Mouse (Mus musculus): ENCODE results near the gene Spin1. TPM values are rescaled to one million over a fixed set of nuclear protein-coding genes. Genes with fewer than 3 reads are reported as not detected.
"Not testable (repeated sequence)": the region's sequence is repeated elsewhere in the genome, so short reads cannot be mapped to it uniquely, and the experiment has no call there.

The Spin1 gene
- polyA plus RNA-seq, 1 experiment, result 21.2 TPM

GRCm38 (mm10) chr13:51064429-51064828, 36.3 kb upstream of the Spin1 start:
- Histone ChIP-seq H3K79me2 (ENCODE audit: control insufficient read depth, insufficient read depth) (no peaks in the 10 kb centered on the region), H3ac (ENCODE audit: control insufficient read depth, insufficient read length, low read depth) (no peak overlapping the region), H3K27me3 (ENCODE audit: control insufficient read depth, insufficient read depth, insufficient read length) (peaks cover 3% of the 10 kb centered on the region), H3K4me3 (ENCODE audit: insufficient read depth, poor library complexity, severe bottlenecking) (no peak overlapping the region), H3K79me3 (ENCODE audit: low read depth) (no peaks in the 10 kb centered on the region), H3K36me3 (ENCODE audit: control insufficient read depth, insufficient read depth) (no peaks in the 10 kb centered on the region)
- TF ChIP-seq FOSL1 (IDR thresholded peaks at IDR 0.05; ENCODE audit: insufficient read depth, low read length, poor library complexity, severe bottlenecking) (no peak), USF1 (IDR thresholded peaks at IDR 0.05; ENCODE audit: low read depth) (no peak), CTCF (IDR thresholded peaks at IDR 0.05; ENCODE audit: control insufficient read depth, insufficient read depth, insufficient read length) (no peak), MAX (IDR thresholded peaks at IDR 0.05) (no peak), MYOD1 (IDR thresholded peaks at IDR 0.05; ENCODE audit: control insufficient read depth, insufficient read length, low read depth) (no peak), MYOG (IDR thresholded peaks at IDR 0.05; ENCODE audit: control insufficient read depth, extremely low read depth, insufficient read length) (no peak), CEBPB (IDR thresholded peaks at IDR 0.05; ENCODE audit: low read depth) (no peak)

- Histone ChIP-seq H3K79me3 (ENCODE audit: low read depth) (no peaks in the 10 kb centered on the region), H3ac (ENCODE audit: control insufficient read depth, insufficient read length, low read depth) (no peak overlapping the region), H3K79me2 (ENCODE audit: control insufficient read depth, insufficient read depth) (no peaks in the 10 kb centered on the region), H3K36me3 (ENCODE audit: control insufficient read depth, insufficient read depth) (no peaks in the 10 kb centered on the region), H3K4me3 (ENCODE audit: insufficient read depth, poor library complexity, severe bottlenecking) (no peak overlapping the region), H3K27me3 (ENCODE audit: control insufficient read depth, insufficient read depth, insufficient read length) (no peaks in the 10 kb centered on the region)
- no peak for TF ChIP-seq CTCF (IDR thresholded peaks at IDR 0.05; ENCODE audit: control insufficient read depth, insufficient read depth, insufficient read length)
- TF ChIP-seq CEBPB (IDR thresholded peaks at IDR 0.05; ENCODE audit: low read depth), result no peak
- TF ChIP-seq USF1 (IDR thresholded peaks at IDR 0.05; ENCODE audit: low read depth), result no peak
- no peak for TF ChIP-seq FOSL1 (IDR thresholded peaks at IDR 0.05; ENCODE audit: insufficient read depth, low read length, poor library complexity, severe bottlenecking)
- no peak for TF ChIP-seq MAX (IDR thresholded peaks at IDR 0.05)
- no peak for TF ChIP-seq MYOG (IDR thresholded peaks at IDR 0.05; ENCODE audit: control insufficient read depth, extremely low read depth, insufficient read length)
- TF ChIP-seq MYOD1 (IDR thresholded peaks at IDR 0.05; ENCODE audit: control insufficient read depth, insufficient read length, low read depth), result no peak
Measured at GRCm38 (mm10) chr13:51071063-51071680, 29.5 kb upstream of the Spin1 start.

GRCm38 (mm10) chr13:51071763-51072276, 28.9 kb upstream of the Spin1 start:
- no peaks in the 10 kb centered on the region for H3K79me2 ChIP-seq (ENCODE audit: control insufficient read depth, insufficient read depth)
- H3K79me3 ChIP-seq (ENCODE audit: low read depth), result no peaks in the 10 kb centered on the region
- H3K36me3 ChIP-seq (ENCODE audit: control insufficient read depth, insufficient read depth), result no peaks in the 10 kb centered on the region
- H3ac ChIP-seq (ENCODE audit: control insufficient read depth, insufficient read length, low read depth), result no peak overlapping the region
- no peaks in the 10 kb centered on the region for H3K27me3 ChIP-seq (ENCODE audit: control insufficient read depth, insufficient read depth, insufficient read length)
- no peak overlapping the region for H3K4me3 ChIP-seq (ENCODE audit: insufficient read depth, poor library complexity, severe bottlenecking)
- TF ChIP-seq USF1 (IDR thresholded peaks at IDR 0.05; ENCODE audit: low read depth), result no peak
- TF ChIP-seq MYOD1 (IDR thresholded peaks at IDR 0.05; ENCODE audit: control insufficient read depth, insufficient read length, low read depth), result no peak
- TF ChIP-seq MYOG (IDR thresholded peaks at IDR 0.05; ENCODE audit: control insufficient read depth, extremely low read depth, insufficient read length), result no peak
- no peak for TF ChIP-seq CEBPB (IDR thresholded peaks at IDR 0.05; ENCODE audit: low read depth)
- TF ChIP-seq FOSL1 (IDR thresholded peaks at IDR 0.05; ENCODE audit: insufficient read depth, low read length, poor library complexity, severe bottlenecking), result no peak
- TF ChIP-seq MAX (IDR thresholded peaks at IDR 0.05), result no peak
- TF ChIP-seq CTCF (IDR thresholded peaks at IDR 0.05; ENCODE audit: control insufficient read depth, insufficient read depth, insufficient read length), result no peak

- Histone ChIP-seq H3ac (ENCODE audit: control insufficient read depth, insufficient read length, low read depth) (no peak overlapping the region), H3K79me3 (ENCODE audit: low read depth) (no peaks in the 10 kb centered on the region), H3K36me3 (ENCODE audit: control insufficient read depth, insufficient read depth) (no peaks in the 10 kb centered on the region), H3K27me3 (ENCODE audit: control insufficient read depth, insufficient read depth, insufficient read length) (no peaks in the 10 kb centered on the region), H3K79me2 (ENCODE audit: control insufficient read depth, insufficient read depth) (no peaks in the 10 kb centered on the region), H3K4me3 (ENCODE audit: insufficient read depth, poor library complexity, severe bottlenecking) (no peak overlapping the region)
- TF ChIP-seq USF1 (IDR thresholded peaks at IDR 0.05; ENCODE audit: low read depth) (no peak), CEBPB (IDR thresholded peaks at IDR 0.05; ENCODE audit: low read depth) (no peak), MYOG (IDR thresholded peaks at IDR 0.05; ENCODE audit: control insufficient read depth, extremely low read depth, insufficient read length) (no peak), CTCF (IDR thresholded peaks at IDR 0.05; ENCODE audit: control insufficient read depth, insufficient read depth, insufficient read length) (no peak), FOSL1 (IDR thresholded peaks at IDR 0.05; ENCODE audit: insufficient read depth, low read length, poor library complexity, severe bottlenecking) (no peak), MYOD1 (IDR thresholded peaks at IDR 0.05; ENCODE audit: control insufficient read depth, insufficient read length, low read depth) (no peak), MAX (IDR thresholded peaks at IDR 0.05) (no peak)
Measured at GRCm38 (mm10) chr13:51072917-51073843, 27.5 kb upstream of the Spin1 start.

GRCm38 (mm10) chr13:51074081-51074680, 26.5 kb upstream of the Spin1 start:
- Histone ChIP-seq H3K79me2 (ENCODE audit: control insufficient read depth, insufficient read depth) (no peaks in the 10 kb centered on the region), H3ac (ENCODE audit: control insufficient read depth, insufficient read length, low read depth) (no peak overlapping the region), H3K27me3 (ENCODE audit: control insufficient read depth, insufficient read depth, insufficient read length) (no peaks in the 10 kb centered on the region), H3K36me3 (ENCODE audit: control insufficient read depth, insufficient read depth) (no peaks in the 10 kb centered on the region), H3K4me3 (ENCODE audit: insufficient read depth, poor library complexity, severe bottlenecking) (no peak overlapping the region), H3K79me3 (ENCODE audit: low read depth) (no peaks in the 10 kb centered on the region)
- no peak for TF ChIP-seq MYOD1 (IDR thresholded peaks at IDR 0.05; ENCODE audit: control insufficient read depth, insufficient read length, low read depth)
- no peak for TF ChIP-seq USF1 (IDR thresholded peaks at IDR 0.05; ENCODE audit: low read depth)
- no peak for TF ChIP-seq MYOG (IDR thresholded peaks at IDR 0.05; ENCODE audit: control insufficient read depth, extremely low read depth, insufficient read length)
- TF ChIP-seq FOSL1 (IDR thresholded peaks at IDR 0.05; ENCODE audit: insufficient read depth, low read length, poor library complexity, severe bottlenecking), result no peak
- TF ChIP-seq CEBPB (IDR thresholded peaks at IDR 0.05; ENCODE audit: low read depth), result no peak
- no peak for TF ChIP-seq CTCF (IDR thresholded peaks at IDR 0.05; ENCODE audit: control insufficient read depth, insufficient read depth, insufficient read length)
- TF ChIP-seq MAX (IDR thresholded peaks at IDR 0.05), result no peak

GRCm38 (mm10) chr13:51076191-51076590, 24.5 kb upstream of the Spin1 start:
- not testable (repeated sequence) for H3K79me2 ChIP-seq (ENCODE audit: control insufficient read depth, insufficient read depth); H3K79me3 ChIP-seq (ENCODE audit: low read depth); H3K4me3 ChIP-seq (ENCODE audit: insufficient read depth, poor library complexity, severe bottlenecking); H3K27me3 ChIP-seq (ENCODE audit: control insufficient read depth, insufficient read depth, insufficient read length); H3ac ChIP-seq (ENCODE audit: control insufficient read depth, insufficient read length, low read depth); H3K36me3 ChIP-seq (ENCODE audit: control insufficient read depth, insufficient read depth)

GRCm38 (mm10) chr13:51078586-51078985, 22.1 kb upstream of the Spin1 start:
- H3K79me3 ChIP-seq (ENCODE audit: low read depth); H3K79me2 ChIP-seq (ENCODE audit: control insufficient read depth, insufficient read depth); H3K4me3 ChIP-seq (ENCODE audit: insufficient read depth, poor library complexity, severe bottlenecking); H3ac ChIP-seq (ENCODE audit: control insufficient read depth, insufficient read length, low read depth); H3K27me3 ChIP-seq (ENCODE audit: control insufficient read depth, insufficient read depth, insufficient read length); H3K36me3 ChIP-seq (ENCODE audit: control insufficient read depth, insufficient read depth): not testable (repeated sequence)
